Mouse (Mus musculus): Measurements from ENCODE around the gene Zfp777.
A peak's percentile ranks its signal among the peaks of the same experiment; 100 is the strongest.

Zfp777 gene

DNA sequence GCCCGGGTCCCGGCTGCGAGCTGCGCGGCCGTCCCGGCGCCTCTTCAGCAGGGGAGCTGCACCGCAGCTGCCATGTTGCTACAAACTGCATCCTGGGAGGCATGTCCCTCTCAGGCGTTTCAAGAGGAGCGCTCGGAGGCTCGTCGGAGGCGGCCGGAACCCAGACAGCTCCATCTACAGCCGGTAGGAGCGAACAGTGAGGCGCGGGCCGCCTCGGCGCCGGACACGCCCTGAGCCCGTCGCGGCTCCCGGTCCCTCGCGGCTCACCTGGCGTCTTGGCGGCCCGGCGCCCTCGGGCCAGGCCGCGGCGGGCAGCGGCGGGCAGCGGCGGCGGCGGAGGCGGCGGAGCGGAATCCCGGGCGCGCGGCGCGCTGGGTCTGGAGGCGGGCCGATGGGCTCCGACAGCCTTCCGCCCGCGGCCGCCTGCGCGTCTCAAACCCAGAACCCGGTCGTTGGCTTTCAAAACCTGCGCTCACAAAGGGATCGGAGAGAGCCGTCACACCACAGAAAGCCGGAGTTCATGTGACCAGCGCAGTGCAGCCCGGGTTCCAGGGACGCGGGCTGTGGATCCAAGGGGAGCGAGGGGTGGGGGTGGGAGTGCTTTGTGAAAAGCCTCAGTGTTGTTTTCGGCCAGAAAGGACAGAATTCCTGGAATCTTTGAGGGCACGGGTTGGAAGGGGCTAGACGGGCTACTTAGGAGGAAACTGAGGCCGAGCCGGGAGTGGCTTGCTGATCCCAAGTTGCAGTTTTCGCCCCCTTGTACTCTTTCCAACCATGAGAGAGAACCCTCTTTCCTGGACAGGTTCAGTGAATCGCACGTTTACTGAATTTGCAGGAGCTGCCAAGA is at the start of gene Zfp777:
TSS of gene Zfp777 (minus strand) at position 486 of the 847 bp plus-strand sequence.
- DNase-seq (ENCODE audit: low spot score) = peak; percentile 80

DNA sequence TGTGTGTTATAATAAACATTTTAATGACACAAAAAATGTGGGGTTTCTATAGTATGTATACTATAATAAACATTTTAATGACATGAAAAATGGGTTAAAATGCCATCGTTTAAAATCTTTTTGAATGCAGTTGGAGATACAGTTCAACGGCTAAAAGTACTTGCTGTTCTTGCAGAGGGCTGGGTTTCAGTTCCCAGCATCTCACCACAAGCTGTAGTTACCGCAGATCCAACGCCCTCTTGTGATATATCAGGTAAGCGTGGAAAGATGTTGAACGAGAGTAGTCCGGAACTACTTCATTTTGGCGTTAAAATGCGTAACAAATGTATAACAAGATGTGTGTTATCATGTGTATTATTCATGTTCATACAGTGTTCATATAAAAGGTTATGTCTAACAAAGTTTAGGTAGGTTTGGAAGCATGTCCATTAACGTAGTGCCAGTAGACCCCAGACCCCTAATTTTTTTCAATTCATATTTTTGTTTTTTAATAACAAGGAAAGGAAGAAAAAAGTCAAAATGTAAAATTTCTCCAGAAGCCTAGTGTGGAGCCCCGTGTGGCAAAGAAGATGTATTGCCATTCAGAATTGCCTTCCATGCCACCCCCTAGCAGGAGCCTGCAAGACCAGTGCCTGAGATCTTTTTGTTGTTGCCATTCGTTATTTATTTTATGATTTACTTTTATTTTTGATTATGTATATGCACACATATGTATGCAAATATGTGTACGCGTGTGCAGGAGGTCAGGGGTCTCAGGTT is 38.4 kb upstream of the Zfp777 start:
- DNase-seq (ENCODE audit: low spot score) = no peak

DNA sequence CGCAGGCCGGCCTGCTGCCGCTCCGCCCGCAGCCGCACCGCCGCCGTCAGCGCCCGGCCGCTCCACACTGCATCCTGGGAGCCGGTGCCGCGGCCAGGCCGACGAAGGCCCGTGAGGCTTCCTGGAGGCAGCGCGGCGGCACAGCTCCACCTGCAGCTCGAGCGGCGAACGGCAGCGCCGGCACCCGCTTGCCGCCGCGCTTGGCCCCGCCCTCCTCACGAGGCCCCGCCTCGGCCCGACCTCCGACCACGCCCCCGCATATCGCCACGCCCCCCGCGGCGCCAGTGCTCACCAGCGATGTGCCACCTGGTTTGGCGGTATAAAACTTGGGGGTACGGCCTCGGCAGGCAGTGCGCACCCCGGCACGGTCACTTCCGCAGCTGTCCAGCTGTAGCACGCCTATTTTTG is 37.8 kb upstream of the Zfp777 start, which contains the start of gene Zfp746:
TSS of gene Zfp746 (minus strand) at position 123 of the 408 bp plus-strand sequence.
- peak; percentile 85 for DNase-seq (ENCODE audit: low spot score)

DNA sequence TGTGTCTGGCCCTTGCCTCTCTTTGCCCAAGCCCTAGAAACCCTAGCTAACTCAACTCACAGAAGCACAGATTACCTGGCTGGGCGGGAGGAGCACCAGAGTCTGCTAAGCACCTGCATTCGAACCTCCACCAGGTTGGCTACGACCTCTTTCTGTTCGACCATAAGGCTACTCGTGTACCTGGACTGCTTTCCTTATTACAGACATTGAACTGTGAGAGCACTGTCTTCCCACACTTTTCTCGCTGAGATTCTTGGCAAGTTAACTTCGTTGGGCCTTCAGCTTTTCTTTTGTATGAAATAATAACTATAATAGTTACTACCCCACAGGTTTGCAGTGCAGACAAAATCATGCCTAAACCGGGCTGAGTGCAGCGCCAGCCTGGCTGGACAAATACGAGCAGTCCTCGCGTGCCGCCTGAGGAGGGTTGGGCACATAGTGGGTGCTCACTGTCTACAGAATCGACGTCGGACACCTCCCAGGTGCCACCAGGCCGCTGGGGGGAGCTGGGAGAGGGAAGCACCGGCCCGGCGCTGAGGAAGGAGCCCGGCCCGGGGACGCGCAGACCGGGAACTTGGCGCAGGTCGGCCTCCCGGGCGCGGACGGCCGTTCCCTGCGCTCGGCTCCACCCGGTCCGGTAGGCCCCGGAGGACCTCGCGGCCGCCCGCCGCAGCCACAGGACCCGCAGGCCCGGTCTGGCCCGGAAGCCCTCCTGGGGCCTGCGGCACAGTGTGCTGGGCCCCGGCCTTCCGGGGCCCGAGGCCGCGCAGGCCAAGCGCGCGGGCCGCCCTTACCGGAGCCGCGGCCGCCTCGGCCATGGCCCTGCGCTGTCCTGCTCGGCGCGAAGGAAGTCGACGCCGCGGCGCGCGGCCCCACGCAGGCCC is 37.1 kb upstream of the Zfp777 start:
- peak; percentile 74 for DNase-seq (ENCODE audit: low spot score)

DNA sequence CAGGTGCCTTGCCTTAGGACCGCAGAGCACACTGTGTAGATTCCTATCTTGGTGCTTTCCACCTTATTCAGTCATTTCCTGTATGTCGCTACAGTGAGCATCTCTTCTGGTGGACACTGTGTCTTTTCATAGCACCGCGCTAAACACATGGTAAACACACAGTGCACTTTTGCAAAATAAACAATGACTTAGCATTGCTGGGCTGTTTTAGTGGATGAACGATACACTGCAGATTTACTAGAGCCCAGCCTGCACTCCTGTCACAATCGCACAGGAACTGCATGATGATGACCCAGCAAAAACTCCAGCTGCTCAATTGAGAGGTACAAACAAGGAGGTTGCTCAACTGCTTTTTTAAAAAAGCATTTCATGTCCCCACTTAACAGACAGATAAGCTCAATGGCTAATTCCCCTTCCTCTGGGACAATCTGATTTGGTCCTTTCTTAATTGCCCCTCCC is 35.1 kb upstream of the Zfp777 start:
- no peak for DNase-seq (ENCODE audit: low spot score)

DNA sequence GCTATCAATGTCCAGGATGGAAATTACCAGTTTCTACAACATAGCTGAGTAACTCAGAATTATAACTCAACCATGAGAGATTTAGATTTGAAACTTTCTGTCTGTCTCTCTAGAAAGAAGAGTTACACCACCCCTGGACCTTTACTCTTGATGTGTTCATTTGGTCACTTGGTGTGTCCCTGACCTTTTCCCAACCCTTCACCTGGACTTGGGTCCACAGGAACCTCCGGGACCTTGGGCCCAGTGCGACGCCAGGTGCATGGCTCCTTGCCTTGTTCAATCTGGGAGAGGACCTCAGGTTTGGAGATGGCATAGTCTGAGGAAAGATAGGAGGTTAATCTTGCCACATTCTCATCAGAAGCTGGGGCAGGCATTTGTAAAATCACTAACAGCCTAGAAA is 33.2 kb upstream of the Zfp777 start:
- no peak for DNase-seq (ENCODE audit: low spot score)

DNA sequence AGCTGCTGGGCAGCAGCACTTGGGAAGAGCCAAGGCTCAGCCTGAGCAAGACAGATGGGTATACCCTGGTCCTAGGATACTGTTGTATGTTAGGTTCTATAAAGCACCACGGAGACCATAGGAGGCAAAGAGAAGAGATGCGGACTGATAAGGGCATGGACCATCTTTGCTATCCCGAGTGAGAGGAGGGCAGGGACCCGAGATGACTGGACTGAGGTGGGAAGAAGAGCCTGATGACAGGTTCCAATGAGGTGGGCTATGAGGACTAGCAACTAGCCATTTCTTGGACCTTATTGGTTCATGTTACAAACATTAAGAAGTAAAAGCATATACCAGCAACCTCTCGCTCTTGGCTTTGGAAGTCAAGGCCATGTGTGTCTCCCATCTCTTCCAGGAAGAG is 32.3 kb upstream of the Zfp777 start:
- DNase-seq (ENCODE audit: low spot score) = no peak

DNA sequence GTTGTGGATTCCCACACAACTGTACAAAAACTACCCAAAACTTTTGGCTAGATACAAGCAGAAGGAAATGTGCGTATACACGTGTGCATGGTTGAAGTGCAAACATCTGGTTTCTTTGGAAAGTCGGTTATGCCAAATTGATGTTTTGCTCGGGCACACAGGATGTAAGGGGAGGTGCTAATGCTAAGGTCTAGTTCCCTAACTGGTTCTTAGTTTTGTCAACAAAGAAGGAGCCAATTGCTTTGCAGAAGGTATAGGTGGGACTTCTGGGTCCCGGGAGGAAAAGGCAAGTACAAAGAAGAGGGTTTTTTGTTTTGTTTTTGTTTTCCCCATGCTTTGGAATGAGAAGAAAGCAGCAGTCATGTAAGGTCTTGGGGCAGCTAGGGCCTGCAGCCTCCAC is 24.6 kb upstream of the Zfp777 start:
- no peak for DNase-seq (ENCODE audit: low spot score)

DNA sequence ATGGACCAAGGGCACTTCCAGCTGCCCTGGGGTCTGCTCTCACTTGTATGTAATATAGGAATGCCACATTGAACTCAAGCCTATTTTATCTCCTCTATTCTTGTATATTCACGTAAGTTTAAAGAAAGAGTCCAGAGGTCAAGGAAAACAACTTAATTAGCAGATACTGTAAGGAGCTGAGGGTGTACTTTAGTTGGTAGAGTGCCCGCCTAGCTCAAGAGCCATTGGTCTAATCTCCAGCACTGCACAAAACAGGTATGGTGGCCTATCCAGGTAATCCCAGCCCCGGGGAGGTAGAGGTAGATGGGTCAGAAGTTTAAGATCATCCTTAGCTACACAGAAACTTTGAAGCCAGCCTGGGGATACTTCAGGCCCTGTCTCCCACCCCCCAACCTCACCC is 18.8 kb upstream of the Zfp777 start:
- DNase-seq (ENCODE audit: low spot score) = no peak

DNA sequence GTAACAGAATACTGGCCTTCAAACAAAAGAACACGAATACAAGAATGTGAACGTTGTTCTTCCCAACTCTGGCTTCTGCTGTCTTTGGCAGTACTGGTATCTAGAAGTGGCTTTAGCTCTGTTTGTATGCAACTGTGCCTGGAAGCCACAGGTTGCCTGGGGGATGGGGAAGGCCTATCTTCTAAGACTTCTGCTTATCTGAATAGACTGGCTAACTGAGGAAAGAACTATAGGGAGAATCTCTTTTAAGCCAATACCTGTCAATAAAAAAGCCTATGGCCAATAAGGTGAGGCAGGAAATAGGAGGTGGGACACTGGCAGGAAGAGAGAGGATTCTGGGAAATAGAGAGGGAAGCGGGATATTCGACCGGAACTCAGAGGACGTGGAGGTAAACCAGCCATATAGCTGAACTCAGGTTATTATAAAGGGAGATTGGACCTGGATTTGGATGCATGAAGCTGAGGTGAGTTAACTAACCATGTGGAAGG is 16.9 kb upstream of the Zfp777 start:
- DNase-seq (ENCODE audit: low spot score) = peak; percentile 23

DNA sequence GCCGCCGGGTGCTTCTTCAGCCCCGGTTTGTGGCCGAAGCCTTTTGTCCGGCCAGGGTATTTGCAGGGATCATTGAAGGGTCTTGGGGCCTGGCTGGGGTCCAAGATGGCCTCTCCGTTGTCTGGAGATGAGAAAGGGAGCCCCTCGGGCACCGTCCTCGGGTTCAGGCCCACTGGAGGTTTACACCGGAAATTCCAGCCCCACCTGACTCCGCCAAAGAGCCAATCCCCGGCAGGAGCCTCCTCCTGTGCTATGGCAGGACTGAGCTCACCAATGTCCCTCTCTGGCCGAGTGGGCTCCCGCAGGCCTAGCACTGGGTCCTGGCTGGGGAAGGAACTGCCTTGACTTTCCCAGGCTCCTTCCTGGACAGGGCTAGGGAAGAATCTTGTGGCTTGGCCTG is 15.7 kb upstream of the Zfp777 start:
- peak; percentile 18 for DNase-seq (ENCODE audit: low spot score)

DNA sequence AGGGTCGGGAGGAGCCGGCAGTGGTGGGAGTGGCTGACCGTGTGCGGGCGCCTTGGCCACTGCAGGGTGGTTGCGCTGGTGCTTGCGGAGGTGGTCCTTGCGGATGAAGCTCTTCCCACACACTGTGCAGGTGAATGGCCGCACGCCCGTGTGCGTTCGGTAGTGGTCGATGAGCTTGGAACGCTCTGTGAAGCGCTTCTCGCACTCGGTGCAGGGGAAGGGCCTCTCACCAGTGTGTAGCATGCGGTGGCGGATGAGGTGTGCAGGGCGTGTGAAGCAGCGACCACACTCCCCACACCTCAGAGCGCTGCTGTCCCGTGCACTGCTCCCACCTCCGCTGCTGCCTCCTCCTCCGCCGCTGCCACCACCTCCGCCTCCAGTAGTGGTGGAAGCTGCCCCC is 15.2 kb upstream of the Zfp777 start:
- no peak for DNase-seq (ENCODE audit: low spot score)

DNA sequence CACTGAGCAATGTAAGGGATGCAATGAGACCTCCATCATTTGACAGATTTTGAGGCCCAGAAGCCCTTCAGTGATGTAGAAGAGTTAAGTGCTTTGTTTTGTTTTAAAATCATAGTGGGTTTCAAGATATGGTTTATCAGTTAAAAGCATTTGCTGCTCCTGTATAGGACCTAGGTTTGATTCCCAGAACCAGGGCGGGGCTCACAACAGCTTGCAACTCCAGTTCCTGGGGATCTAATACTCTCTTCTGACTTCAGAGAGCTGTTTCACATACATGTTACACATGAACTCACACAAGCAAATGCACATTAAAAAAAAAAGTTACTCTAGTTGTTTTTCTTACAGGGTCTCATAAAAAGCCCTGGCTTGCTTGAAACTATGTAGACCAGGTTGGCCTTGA is 12.2 kb upstream of the Zfp777 start:
- no peak for DNase-seq (ENCODE audit: low spot score)

DNA sequence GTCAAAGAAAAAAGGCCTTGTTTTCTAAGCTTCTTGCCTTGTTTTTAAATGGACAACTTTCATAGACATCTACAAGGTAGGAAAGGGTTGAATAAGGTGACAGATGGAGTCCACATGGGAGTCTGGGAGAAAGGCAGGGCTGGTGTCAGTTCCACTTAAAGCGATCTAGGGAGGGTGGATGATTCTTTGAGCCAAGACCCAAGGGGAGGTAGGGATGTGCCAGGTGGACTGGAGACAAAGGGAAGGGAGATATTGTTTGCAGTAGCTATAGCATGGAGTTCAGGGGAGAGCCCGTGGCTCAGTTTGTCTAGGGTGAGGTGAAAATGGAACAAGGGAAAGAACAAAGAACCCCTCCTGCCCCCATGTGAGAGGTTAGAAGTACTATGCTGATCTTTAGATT is 11.7 kb upstream of the Zfp777 start:
- DNase-seq (ENCODE audit: low spot score) = no peak

DNA sequence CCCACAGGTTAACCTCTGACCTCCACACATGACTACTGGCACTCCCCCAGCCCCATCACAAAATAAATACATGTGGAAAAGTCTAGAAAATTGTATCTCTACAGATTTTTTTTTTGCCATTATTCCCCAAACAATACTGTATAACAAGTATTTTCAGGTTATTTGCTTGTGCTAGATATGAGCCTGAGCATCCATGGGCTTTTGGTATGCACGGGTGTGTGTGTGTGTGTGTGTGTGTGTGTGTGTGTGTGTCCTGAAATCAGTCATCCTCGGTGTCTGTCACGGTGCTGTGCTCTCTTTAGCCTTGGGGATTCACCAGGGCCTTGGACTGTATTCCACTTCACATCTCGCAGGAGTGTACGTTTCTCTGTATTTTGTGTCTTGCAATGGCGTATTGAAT is 3.4 kb upstream of the Zfp777 start:
- DNase-seq (ENCODE audit: low spot score) = no peak

DNA sequence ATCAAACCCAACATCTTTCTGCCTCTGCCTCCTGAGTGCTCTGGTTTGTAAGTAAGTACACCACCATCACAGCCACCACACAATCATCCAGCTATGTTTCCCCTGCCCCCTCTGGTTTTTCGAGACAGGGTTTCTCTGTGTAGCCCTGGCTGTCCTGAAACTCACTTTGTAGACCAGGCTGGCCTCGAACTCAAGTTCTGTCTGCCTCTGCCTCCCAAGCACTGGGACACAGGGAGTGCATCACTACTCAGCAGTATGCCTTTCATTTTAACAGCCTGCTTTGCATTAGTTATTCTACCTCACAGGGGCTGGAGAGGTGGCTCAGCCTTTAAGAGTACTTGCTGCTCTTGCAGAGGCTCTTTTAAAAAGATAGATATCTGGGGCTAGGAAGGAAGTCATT is 3.0 kb upstream of the Zfp777 start:
- no peak for DNase-seq (ENCODE audit: low spot score)

DNA sequence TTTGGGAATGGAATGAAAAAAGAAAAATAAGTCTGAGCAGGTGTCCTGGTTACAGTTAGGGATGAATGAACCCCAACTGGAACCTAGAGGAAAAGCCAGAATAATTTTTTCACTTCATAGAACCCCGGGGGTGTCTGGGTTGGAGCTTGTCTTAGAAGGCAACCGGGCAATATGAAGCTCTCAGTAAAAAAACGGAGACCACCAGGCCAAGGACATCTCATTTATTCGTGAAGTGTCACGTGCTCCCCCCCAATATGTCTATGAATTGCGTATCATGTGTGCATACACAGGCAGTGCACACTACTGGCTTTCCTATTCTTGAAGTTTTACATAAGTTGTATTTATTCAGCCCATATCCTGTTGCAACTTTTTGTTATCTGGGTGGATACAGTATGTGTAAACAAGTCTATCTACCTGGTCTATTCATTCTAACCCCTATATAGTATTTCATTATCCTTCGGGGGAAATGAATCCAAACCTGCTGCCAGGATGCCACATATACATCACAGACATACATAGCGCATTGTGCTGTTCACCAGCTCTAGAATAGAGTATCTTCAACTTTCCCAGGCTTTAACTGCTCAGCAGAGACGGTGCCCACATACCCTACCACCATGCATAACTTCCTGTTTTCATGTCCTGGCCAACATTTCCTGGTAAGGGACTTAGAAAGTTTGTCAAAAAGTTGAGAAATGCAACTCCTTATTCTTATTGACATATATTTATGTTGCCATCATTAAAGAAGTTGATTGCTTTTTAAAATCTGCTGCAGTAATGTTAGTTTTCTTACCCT is 758 bp upstream of the Zfp777 start:
- no peak for DNase-seq (ENCODE audit: low spot score)

DNA sequence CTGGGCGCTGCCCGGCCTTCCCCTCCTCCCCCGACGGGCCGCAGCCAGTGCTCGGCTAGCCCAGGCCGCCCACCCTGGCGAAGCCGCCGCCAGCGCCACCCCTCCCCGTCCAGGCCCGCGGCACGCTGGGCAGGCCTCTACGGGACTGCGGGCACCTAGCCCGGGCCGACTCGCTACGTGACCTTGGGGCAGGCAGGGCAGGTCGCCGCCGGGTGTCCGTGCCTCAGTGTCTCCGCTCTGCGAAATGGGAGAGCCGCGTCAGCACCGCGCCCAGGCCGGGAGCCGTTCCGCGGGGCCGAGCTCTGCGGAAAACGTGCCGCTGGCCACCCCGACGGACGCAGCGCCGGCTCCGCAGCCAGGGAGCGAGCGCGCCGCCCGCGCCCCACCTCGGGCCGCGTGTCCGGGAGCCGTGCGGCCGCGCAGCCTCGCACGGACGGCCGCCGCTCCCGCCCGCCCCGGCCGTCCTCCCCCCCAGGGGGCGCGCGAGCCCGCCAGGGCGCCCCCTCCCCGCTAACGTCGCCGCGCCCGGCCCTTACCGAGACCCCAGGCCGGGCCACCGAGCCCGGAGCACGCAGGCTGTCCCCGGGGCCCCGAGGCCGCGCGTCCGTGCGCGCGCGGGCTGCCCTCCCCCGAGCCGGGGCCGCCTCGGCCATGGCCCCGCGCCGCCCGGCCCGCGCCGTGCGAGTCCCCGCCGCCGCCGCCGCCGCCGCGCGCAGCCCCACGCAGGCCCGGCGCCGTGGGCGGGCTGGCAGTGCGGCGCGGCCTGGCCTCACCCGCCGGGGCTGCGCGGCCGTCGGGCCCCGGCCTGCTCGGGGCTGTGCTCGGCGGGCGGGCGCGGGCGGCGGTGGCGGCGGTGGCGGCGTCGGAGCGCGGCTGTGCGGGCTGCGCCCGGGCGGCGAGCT is 1.0 kb downstream of the Zfp777 start:
- peak; percentile 56 for DNase-seq (ENCODE audit: low spot score)

DNA sequence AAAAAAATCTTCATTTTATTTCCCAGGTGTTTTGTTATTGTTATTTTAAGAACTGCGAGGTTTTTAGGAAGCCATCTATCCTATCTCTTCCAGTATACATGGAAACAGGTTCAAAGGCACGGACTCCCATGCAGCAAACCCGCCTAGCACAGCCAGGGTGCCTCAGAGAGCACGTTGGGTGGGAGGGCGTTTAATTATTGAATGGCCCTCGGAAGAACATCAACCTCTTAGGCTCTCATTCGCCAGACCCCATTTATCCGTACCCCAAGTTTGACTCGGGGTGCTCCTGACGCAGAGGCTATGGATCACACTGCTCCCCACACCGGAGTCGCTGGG is 1.6 kb downstream of the Zfp777 start:
- DNase-seq (ENCODE audit: low spot score) = no peak

DNA sequence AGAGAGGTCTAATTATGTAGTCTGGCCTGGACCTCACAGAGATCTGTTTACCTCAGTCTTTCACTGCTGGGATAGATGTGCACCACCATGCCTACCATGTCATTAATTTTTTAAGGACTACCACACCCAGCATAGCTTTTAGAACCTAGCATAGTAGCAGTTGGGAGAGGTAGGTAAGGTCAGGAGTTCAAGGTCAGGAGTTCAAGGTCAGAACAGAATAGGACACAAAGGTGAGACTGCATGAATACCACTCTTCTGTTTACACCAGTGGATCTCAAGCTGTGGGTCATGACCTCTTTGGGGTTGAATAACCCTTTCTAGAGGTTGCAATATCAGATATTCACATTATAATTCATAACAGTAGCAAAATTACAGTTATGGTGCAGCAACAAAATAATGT is 16.1 kb downstream of the Zfp777 start:
- no peak for DNase-seq (ENCODE audit: low spot score)
